Mouse (Mus musculus) lung, adult 2 months (tissue): ENCODE data around the gene Rep15. TPM values are rescaled to one million over a fixed set of nuclear protein-coding genes. Genes with fewer than 3 reads are reported as not detected.

Source experiments
- DNase-seq: peaks from one replicate; pipeline ENCODE4 v3.0.0; 2022
- H3K4me1 ChIP-seq: fragments of 200-500 bp; 2 replicates; pipeline ENCODE4 v1.6.1; 2011; ENCODE audit warnings: low read length; ENCODE audit not compliant: control insufficient read depth, insufficient read depth
- H3K4me3 ChIP-seq: fragments of 200-500 bp; replicated peaks from 2 replicates; pipeline ENCODE3; 2011; ENCODE audit warnings: low read depth, mild to moderate bottlenecking, control low read depth, low read length; ENCODE audit errors: extremely low read depth
- CTCF ChIP-seq: fragments of 200-500 bp; IDR thresholded peaks from 2 replicates; pipeline ENCODE4 v1.5.1; 2011; ENCODE audit warnings: mild to moderate bottlenecking, low read length, control low read depth; ENCODE audit not compliant: insufficient read depth
- POLR2A ChIP-seq: fragments of 200-500 bp; IDR thresholded peaks from 2 replicates; pipeline ENCODE4 v1.6.1; 2011; ENCODE audit warnings: low read depth, mild to moderate bottlenecking, control low read depth, low read length, borderline replicate concordance; ENCODE audit errors: extremely low read depth
- WGBS: fragments of 180-500 bp; shearing (Covaris S2); methylation state at CpG from one replicate; pipeline ENCODE4 v1.1.7; 2018; 5-methylcytosine and 5-hydroxymethylcytosine counted together
- polyA plus RNA-seq: library from polyadenylated mRNA; depleted of rRNA; stranded (reverse); fragments of >200 nt; gene quantifications from 2 replicates; pipeline ENCODE4 v1.2.3, GENCODE M21; 2012

Gene Rep15
- polyA plus RNA-seq, 1 experiment: 0.24 TPM

- TF ChIP-seq CTCF (no peak), POLR2A (no peak)
- 91% methylated on average over 19 of the region's 19 CpGs for WGBS
- Histone ChIP-seq H3K4me3 (no peak overlapping the region), H3K4me1 (no peaks in the 10 kb centered on the region)
- DNase-seq: no peak
Observed at GRCm38 (mm10) chr6:147053785-147054646, 21.6 kb downstream of the Rep15 start.

DNA sequence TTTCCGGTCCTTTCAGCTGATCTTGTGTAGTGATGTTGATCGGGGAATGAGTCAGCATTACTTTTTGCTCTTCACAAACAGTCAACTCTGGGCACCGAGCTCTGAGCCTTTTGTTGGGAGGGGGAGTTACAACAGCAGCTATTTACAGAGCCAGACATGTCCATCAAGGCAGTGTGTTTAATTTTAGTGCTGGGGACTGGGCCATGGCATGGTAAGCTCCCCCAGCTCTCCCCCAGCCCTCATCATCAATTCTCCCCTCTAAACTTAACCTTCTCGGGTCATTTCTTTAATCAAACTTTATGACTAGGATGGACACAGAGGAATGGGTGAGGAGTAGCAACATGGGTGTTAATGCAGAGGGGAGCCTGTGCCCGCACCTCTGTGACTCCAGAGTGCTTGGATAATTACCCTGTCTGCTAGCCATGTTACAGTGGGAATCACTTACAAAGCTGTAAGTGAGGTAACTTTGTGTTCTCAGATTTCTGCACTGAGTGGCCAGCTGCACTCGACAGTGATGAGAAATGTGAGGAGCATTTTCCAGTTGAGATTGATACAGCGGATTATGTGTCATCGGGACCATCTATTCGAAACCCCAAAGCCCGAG lies 23.1 kb downstream of the Rep15 start:
- no peak overlapping the region for H3K4me3 ChIP-seq
- no peaks in the 10 kb centered on the region for H3K4me1 ChIP-seq
- WGBS: 86% methylated on average over 10 of the region's 10 CpGs
- TF ChIP-seq CTCF (no peak), POLR2A (no peak)
- DNase-seq: no peak

GRCm38 (mm10) chr6:147059326-147059725 lies 26.9 kb downstream of the Rep15 start:
- TF ChIP-seq POLR2A (no peak), CTCF (0 out of 2 replicates have a peak, but pooled peaks have one; percentile 10)
- 65% methylated on average over 7 of the region's 7 CpGs for WGBS
- DNase-seq: no peak
- Histone ChIP-seq H3K4me1 (no peaks in the 10 kb centered on the region), H3K4me3 (no peak overlapping the region)

DNA sequence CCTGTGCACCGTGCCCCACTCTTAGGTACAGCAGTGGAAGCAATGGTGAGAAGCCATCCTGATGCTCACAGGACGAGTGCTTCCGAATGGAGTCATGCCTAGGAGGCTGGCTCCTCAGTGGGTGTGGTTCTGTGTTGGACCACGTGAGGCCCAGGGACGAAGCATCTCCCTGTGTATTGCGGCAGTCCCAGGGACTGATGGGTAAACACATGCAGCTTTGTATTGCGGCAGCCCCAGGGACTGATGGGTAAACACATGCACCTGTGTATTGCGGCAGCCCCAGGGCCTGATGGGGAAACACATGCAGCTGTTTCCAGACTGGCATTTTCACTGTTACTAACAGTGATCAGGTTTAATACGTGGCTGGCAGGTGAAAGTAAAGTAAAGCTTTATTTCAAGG lies 29.2 kb downstream of the Rep15 start:
- TF ChIP-seq CTCF: no peak
- TF ChIP-seq POLR2A: no peak
- no peak for DNase-seq
- 88% methylated on average over 9 of the region's 9 CpGs for WGBS
- H3K4me3 ChIP-seq: no peak overlapping the region
- H3K4me1 ChIP-seq: no peaks in the 10 kb centered on the region

DNA sequence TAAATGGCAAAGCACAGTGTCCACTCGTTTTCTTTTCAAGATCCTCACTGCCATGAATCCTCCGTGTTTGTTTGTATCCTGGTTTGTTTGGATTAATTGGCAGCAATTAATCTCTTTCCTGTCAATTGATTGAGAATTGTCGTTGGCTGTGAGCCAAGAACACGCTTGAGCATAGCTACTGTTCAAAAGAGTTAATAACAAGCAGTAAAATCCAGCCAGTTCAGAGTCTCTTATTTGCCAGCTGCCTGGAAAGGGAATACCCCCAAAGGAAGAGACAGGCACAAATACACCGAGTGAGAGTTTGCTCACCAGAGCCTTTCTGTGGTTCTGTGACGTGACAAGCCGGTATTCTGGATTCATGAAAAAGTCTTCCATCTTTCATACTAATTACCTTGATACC lies 29.6 kb downstream of the Rep15 start:
- Histone ChIP-seq H3K4me1 (no peaks in the 10 kb centered on the region), H3K4me3 (no peak overlapping the region)
- 66% methylated on average over 7 of the region's 7 CpGs for WGBS
- TF ChIP-seq POLR2A (no peak), CTCF (no peak)
- no peak for DNase-seq

DNA sequence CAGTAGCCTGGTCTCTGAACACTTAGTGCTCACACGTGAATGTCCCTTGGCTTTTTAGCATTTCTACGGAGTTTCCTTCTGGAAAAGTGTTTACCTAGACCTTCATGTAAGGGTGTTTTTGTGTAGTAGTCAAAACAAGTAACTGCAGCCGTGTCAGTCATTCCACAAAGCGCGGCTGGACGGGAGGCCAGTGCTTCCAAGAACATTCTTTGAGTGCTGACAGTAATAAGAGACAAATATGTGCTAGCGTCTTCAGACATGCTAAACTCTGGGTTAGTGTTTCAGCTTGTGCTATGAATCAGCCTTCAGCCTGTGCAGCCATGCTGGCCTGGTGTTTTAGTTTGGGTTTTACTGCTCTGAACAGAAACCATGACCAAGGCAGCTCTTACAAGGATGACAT lies 30.3 kb downstream of the Rep15 start:
- TF ChIP-seq POLR2A: no peak
- no peak overlapping the region for H3K4me3 ChIP-seq
- 79% methylated on average over 7 of the region's 7 CpGs for WGBS
- H3K4me1 ChIP-seq: no peaks in the 10 kb centered on the region
- DNase-seq: no peak

GRCm38 (mm10) chr6:147064226-147064943 lies 32.0 kb downstream of the Rep15 start:
- no peaks in the 10 kb centered on the region for H3K4me1 ChIP-seq
- no peak for TF ChIP-seq POLR2A
- no peak for TF ChIP-seq CTCF
- no peak for DNase-seq
- no peak overlapping the region for H3K4me3 ChIP-seq
- 87% methylated on average over 10 of the region's 10 CpGs for WGBS

GRCm38 (mm10) chr6:147064944-147065261 lies 32.5 kb downstream of the Rep15 start:
- Histone ChIP-seq H3K4me3 (no peak overlapping the region), H3K4me1 (no peaks in the 10 kb centered on the region)
- 75% methylated on average over 6 of the region's 6 CpGs for WGBS
- no peak for DNase-seq
- TF ChIP-seq CTCF (no peak), POLR2A (no peak)

GRCm38 (mm10) chr6:147075808-147076387 lies 43.5 kb downstream of the Rep15 start:
- H3K4me1 ChIP-seq: no peaks in the 10 kb centered on the region
- TF ChIP-seq CTCF: no peak
- TF ChIP-seq POLR2A: no peak
- no peak for DNase-seq
- no peak overlapping the region for H3K4me3 ChIP-seq
- WGBS: 30% methylated on average over 5 of the region's 5 CpGs
